Mouse (Mus musculus): Measurements from ENCODE around the gene Csf2rb. TPM values are rescaled to one million over a fixed set of nuclear protein-coding genes. Genes with fewer than 3 reads are reported as not detected.
A peak's percentile ranks its signal among the peaks of the same experiment; 100 is the strongest.

The Csf2rb gene
- total and polyA plus RNA-seq, 2 experiments: 1.8 to 3.6 TPM

- Histone ChIP-seq H3K27ac (replicated peaks; ENCODE audit: insufficient read depth, low read depth, low read length) (no peak overlapping the region), H3K79me2 (ENCODE audit: control insufficient read depth, insufficient read depth, low read length) (no peaks in the 10 kb centered on the region), H3K4me3 (ENCODE audit: insufficient read depth, low read depth, low read length) (no peak overlapping the region), H3K4me1 (ENCODE audit: control insufficient read depth, insufficient read depth, low read length) (peaks cover 11% of the 10 kb centered on the region), H3K9ac (ENCODE audit: low read depth, low read length) (no peak overlapping the region), H3K36me3 (ENCODE audit: control insufficient read depth, insufficient read depth, low read length) (no peaks in the 10 kb centered on the region), H3K27me3 (ENCODE audit: control insufficient read depth, insufficient read depth, low read length) (no peaks in the 10 kb centered on the region)
- TF ChIP-seq CTCF (IDR thresholded peaks at IDR 0.05; ENCODE audit: low read depth, low read length): no peak
- no peak for TF ChIP-seq POLR2A (IDR thresholded peaks at IDR 0.05; ENCODE audit: extremely low read depth, insufficient read depth, low read length)
- WGBS: 86% methylated on average over 8 of the region's 8 CpGs
- no peak for DNase-seq (ENCODE audit: extremely low read depth, low read depth, low spot score)
Observed at GRCm38 (mm10) chr15:78366875-78367274, 41.3 kb downstream of the Csf2rb start.

DNA sequence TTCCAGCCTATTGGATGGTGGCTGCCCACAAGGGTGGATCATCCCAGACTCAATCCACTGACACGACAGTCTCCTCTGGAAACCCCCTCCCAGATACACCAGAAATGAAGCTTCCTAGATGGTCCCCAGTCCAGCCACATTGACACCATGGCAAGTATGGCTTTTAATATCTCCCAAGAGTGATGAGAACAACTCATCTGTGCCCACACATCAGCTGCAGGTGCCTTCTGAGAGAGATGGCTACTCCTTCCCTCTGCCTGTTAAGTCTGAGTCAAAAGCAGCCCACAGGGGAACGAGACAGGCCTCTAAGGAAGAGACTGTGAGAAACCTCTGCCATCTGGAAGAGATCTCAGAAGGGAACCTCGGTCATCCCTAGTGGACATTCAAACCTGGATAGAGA lies 42.3 kb downstream of the Csf2rb start:
- H3K4me1 ChIP-seq (ENCODE audit: control insufficient read depth, insufficient read depth, low read length): peaks cover 11% of the 10 kb centered on the region
- no peak for DNase-seq (ENCODE audit: extremely low read depth, low read depth, low spot score)
- H3K27ac ChIP-seq (replicated peaks; ENCODE audit: insufficient read depth, low read depth, low read length): no peak overlapping the region
- H3K27me3 ChIP-seq (ENCODE audit: control insufficient read depth, insufficient read depth, low read length): no peaks in the 10 kb centered on the region
- H3K36me3 ChIP-seq (ENCODE audit: control insufficient read depth, insufficient read depth, low read length): no peaks in the 10 kb centered on the region
- TF ChIP-seq POLR2A (IDR thresholded peaks at IDR 0.05; ENCODE audit: extremely low read depth, insufficient read depth, low read length) (no peak), CTCF (IDR thresholded peaks at IDR 0.05; ENCODE audit: low read depth, low read length) (no peak)
- no peak overlapping the region for H3K4me3 ChIP-seq (ENCODE audit: insufficient read depth, low read depth, low read length)
- H3K9ac ChIP-seq (ENCODE audit: low read depth, low read length): no peak overlapping the region
- WGBS: 95% methylated on average over 3 of the region's 3 CpGs
- no peaks in the 10 kb centered on the region for H3K79me2 ChIP-seq (ENCODE audit: control insufficient read depth, insufficient read depth, low read length)

DNA sequence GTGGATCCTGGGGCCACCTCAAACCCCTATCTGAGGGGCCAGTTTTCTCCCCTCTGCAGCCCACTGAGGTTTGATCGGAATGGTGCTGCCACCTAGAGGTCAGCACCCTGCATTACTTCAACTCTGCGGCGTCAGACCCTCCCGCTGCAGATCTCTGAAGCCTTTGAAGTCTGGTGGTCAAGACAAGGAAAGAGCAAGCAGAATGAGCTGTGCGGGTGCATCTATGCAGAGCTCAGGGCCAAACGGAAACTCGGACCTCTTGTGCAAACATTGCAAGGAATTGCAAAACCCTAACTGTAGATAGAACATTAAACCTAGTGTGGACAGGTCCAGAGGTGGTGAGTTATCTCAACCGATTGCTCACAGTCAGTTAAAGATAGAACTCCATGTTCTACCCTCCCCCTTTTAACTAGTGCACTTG lies 43.4 kb downstream of the Csf2rb start:
- Histone ChIP-seq H3K9ac (ENCODE audit: low read depth, low read length) (no peak overlapping the region), H3K27me3 (ENCODE audit: control insufficient read depth, insufficient read depth, low read length) (no peaks in the 10 kb centered on the region), H3K79me2 (ENCODE audit: control insufficient read depth, insufficient read depth, low read length) (no peaks in the 10 kb centered on the region), H3K4me1 (ENCODE audit: control insufficient read depth, insufficient read depth, low read length) (peaks cover 11% of the 10 kb centered on the region), H3K27ac (replicated peaks; ENCODE audit: insufficient read depth, low read depth, low read length) (peak overlapping the region; percentile 3; the same call in 1 of the 2 replicates), H3K4me3 (ENCODE audit: insufficient read depth, low read depth, low read length) (no peak overlapping the region), H3K36me3 (ENCODE audit: control insufficient read depth, insufficient read depth, low read length) (no peaks in the 10 kb centered on the region)
- WGBS: 1% methylated on average over 8 of the region's 8 CpGs
- peak; percentile 96 for DNase-seq (ENCODE audit: extremely low read depth, low read depth, low spot score)
- TF ChIP-seq CTCF (IDR thresholded peaks at IDR 0.05; ENCODE audit: low read depth, low read length) (peak; percentile 81), POLR2A (IDR thresholded peaks at IDR 0.05; ENCODE audit: extremely low read depth, insufficient read depth, low read length) (no peak)

- DNase-seq (ENCODE audit: extremely low read depth, low read depth, low spot score): peak; percentile 54
- Histone ChIP-seq H3K36me3 (ENCODE audit: control insufficient read depth, insufficient read depth, low read length) (no peaks in the 10 kb centered on the region), H3K79me2 (ENCODE audit: control insufficient read depth, insufficient read depth, low read length) (no peaks in the 10 kb centered on the region), H3K4me1 (ENCODE audit: control insufficient read depth, insufficient read depth, low read length) (peaks cover 11% of the 10 kb centered on the region), H3K27me3 (ENCODE audit: control insufficient read depth, insufficient read depth, low read length) (no peaks in the 10 kb centered on the region), H3K9ac (ENCODE audit: low read depth, low read length) (no peak overlapping the region), H3K4me3 (ENCODE audit: insufficient read depth, low read depth, low read length) (no peak overlapping the region), H3K27ac (replicated peaks; ENCODE audit: insufficient read depth, low read depth, low read length) (peak overlapping the region; percentile 16; the same call in 1 of the 2 replicates)
- TF ChIP-seq POLR2A (IDR thresholded peaks at IDR 0.05; ENCODE audit: extremely low read depth, insufficient read depth, low read length) (no peak), CTCF (IDR thresholded peaks at IDR 0.05; ENCODE audit: low read depth, low read length) (no peak)
- WGBS: 64% methylated on average over 1 of the region's 1 CpGs
Observed at GRCm38 (mm10) chr15:78369641-78370040, 44.1 kb downstream of the Csf2rb start.

- WGBS: 80% methylated on average over 3 of the region's 3 CpGs
- DNase-seq (ENCODE audit: extremely low read depth, low read depth, low spot score): no peak
Observed at GRCm38 (mm10) chr15:78372796-78373195, 47.2 kb downstream of the Csf2rb start.

GRCm38 (mm10) chr15:78374204-78374603 lies 48.7 kb downstream of the Csf2rb start:
- Histone ChIP-seq H3K4me1 (ENCODE audit: control insufficient read depth, insufficient read depth, low read length) (peaks cover 6% of the 10 kb centered on the region; the same call in 1 of the 2 replicates), H3K27me3 (ENCODE audit: control insufficient read depth, insufficient read depth, low read length) (no peaks in the 10 kb centered on the region), H3K79me2 (ENCODE audit: control insufficient read depth, insufficient read depth, low read length) (no peaks in the 10 kb centered on the region), H3K27ac (replicated peaks; ENCODE audit: insufficient read depth, low read depth, low read length) (no peak overlapping the region), H3K36me3 (ENCODE audit: control insufficient read depth, insufficient read depth, low read length) (no peaks in the 10 kb centered on the region), H3K4me3 (ENCODE audit: insufficient read depth, low read depth, low read length) (no peak overlapping the region), H3K9ac (ENCODE audit: low read depth, low read length) (no peak overlapping the region)
- no peak for TF ChIP-seq CTCF (IDR thresholded peaks at IDR 0.05; ENCODE audit: low read depth, low read length)
- TF ChIP-seq POLR2A (IDR thresholded peaks at IDR 0.05; ENCODE audit: extremely low read depth, insufficient read depth, low read length): no peak
- DNase-seq (ENCODE audit: extremely low read depth, low read depth, low spot score): no peak
- 70% methylated on average over 3 of the region's 3 CpGs for WGBS

More at GRCm38 (mm10) chr15:78372796-78373195, 47.2 kb downstream of the Csf2rb start:
- Histone ChIP-seq H3K79me2 (ENCODE audit: control insufficient read depth, insufficient read depth, low read length) (no peaks in the 10 kb centered on the region), H3K27me3 (ENCODE audit: control insufficient read depth, insufficient read depth, low read length) (no peaks in the 10 kb centered on the region), H3K4me1 (ENCODE audit: control insufficient read depth, insufficient read depth, low read length) (peaks cover 11% of the 10 kb centered on the region), H3K36me3 (ENCODE audit: control insufficient read depth, insufficient read depth, low read length) (no peaks in the 10 kb centered on the region), H3K4me3 (ENCODE audit: insufficient read depth, low read depth, low read length) (no peak overlapping the region), H3K27ac (replicated peaks; ENCODE audit: insufficient read depth, low read depth, low read length) (no peak overlapping the region), H3K9ac (ENCODE audit: low read depth, low read length) (no peak overlapping the region)
- TF ChIP-seq CTCF (IDR thresholded peaks at IDR 0.05; ENCODE audit: low read depth, low read length) (no peak), POLR2A (IDR thresholded peaks at IDR 0.05; ENCODE audit: extremely low read depth, insufficient read depth, low read length) (no peak)
